Mouse (Mus musculus) thymus, adult 2 months (tissue): ENCODE results near the gene Lyrm1. TPM values are rescaled to one million over a fixed set of nuclear protein-coding genes. Genes with fewer than 3 reads are reported as not detected.

ENCODE experiments used
- DNase-seq: peaks from one replicate; pipeline ENCODE4 v3.0.0; 2021
- H3K27ac ChIP-seq: fragments of 200-500 bp; 2 replicates; pipeline ENCODE4 v1.5.1; 2012; ENCODE audit warnings: low read length, control low read depth; ENCODE audit not compliant: control insufficient read depth, insufficient read depth
- H3K27me3 ChIP-seq: fragments of 200-500 bp; 2 replicates; pipeline ENCODE4 v1.6.1; 2012; ENCODE audit warnings: mild to moderate bottlenecking, low read length, moderate library complexity, mixed read lengths; ENCODE audit not compliant: control insufficient read depth, insufficient read depth
- H3K36me3 ChIP-seq: fragments of 200-500 bp; 2 replicates; pipeline ENCODE4 v1.6.1; 2012; ENCODE audit warnings: mild to moderate bottlenecking, low read length, moderate library complexity; ENCODE audit not compliant: control insufficient read depth, insufficient read depth
- H3K4me1 ChIP-seq: fragments of 200-500 bp; replicated peaks from 2 replicates; pipeline ENCODE4 v1.6.1; 2012; ENCODE audit warnings: low read length; ENCODE audit not compliant: control insufficient read depth, insufficient read depth
- H3K4me3 ChIP-seq: fragments of 200-500 bp; 2 replicates; pipeline ENCODE4 v1.5.1; 2012; ENCODE audit warnings: mild to moderate bottlenecking, low read length, control low read depth, moderate library complexity; ENCODE audit not compliant: control insufficient read depth, insufficient read depth
- CTCF ChIP-seq: fragments of 200-500 bp; IDR thresholded peaks from 2 replicates; pipeline ENCODE4 v1.5.1; 2012; ENCODE audit warnings: mild to moderate bottlenecking, control low read depth, low read length, moderate library complexity, borderline replicate concordance; ENCODE audit not compliant: control insufficient read depth, poor library complexity, insufficient read depth; ENCODE audit errors: extremely low read depth
- POLR2A ChIP-seq: fragments of 200-500 bp; IDR thresholded peaks from 2 replicates; pipeline ENCODE4 v1.6.1; 2012; ENCODE audit warnings: mild to moderate bottlenecking, low read length, control low read depth, moderate library complexity; ENCODE audit not compliant: control insufficient read depth, poor library complexity, insufficient read depth; ENCODE audit errors: extremely low read depth
- WGBS: fragments of 180-500 bp; shearing (Covaris S2); methylation state at CpG from one replicate; pipeline ENCODE4 v1.1.7; 2018; 5-methylcytosine and 5-hydroxymethylcytosine counted together
- polyA plus RNA-seq: library from polyadenylated mRNA; depleted of rRNA; stranded (reverse); fragments of >200 nt; gene quantifications from 2 replicates; pipeline ENCODE4 v1.2.3, GENCODE M21; 2012; rRNA removed

Lyrm1 gene
- polyA plus RNA-seq, 1 experiment = 1.9 TPM

DNA sequence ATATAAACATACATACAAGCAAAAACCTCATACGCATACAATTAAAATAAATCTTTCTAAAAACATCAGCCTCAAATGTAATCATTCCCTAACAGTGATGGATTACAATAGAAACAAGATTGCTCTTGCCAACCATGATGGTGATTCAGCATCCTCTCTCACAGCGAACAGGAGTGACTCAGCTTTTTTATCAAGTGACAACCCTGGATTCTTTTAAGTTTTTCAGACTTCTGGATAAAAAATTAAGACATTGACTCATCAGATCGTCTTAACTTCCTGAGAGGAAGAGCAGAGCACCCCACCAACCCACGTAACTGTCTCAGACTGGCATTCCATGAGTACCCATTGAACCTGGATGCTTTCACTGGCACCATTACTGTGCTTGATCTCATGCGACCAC is 78.6 kb downstream of the Lyrm1 start:
- TF ChIP-seq POLR2A = no peak
- no peak for TF ChIP-seq CTCF
- no peaks in the 10 kb centered on the region for H3K36me3 ChIP-seq
- 55% methylated on average over 5 of the region's 5 CpGs for WGBS
- H3K4me3 ChIP-seq = no peak overlapping the region
- H3K27ac ChIP-seq = no peak overlapping the region
- DNase-seq = no peak
- H3K4me1 ChIP-seq = no peaks in the 10 kb centered on the region
- no peaks in the 10 kb centered on the region for H3K27me3 ChIP-seq

GRCm38 (mm10) chr7:119976256-119976655 is 80.6 kb downstream of the Lyrm1 start:
- 80% methylated on average over 6 of the region's 6 CpGs for WGBS
- DNase-seq = no peak
- no peak for TF ChIP-seq CTCF
- no peak for TF ChIP-seq POLR2A
- Histone ChIP-seq H3K27me3 (no peaks in the 10 kb centered on the region), H3K4me1 (no peaks in the 10 kb centered on the region), H3K4me3 (no peak overlapping the region), H3K36me3 (no peaks in the 10 kb centered on the region), H3K27ac (no peak overlapping the region)

DNA sequence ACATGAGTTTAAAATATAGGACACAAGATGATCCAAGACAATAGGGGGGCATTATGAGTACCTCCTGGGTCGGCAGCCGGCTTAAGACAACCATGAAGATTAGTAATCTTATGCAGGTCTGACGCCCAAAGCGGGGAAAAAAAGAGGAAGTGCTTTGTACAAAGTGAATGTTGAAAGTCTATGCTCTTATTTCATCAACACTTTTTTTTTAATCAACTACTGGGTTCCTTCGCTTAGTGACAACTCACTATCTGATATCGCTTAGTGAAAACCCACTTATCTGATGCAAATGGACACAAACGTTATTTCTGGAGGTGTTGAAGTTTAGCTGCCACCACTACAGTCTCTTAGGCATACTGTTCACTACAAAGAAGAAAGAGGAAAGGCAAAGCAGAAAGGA is 81.9 kb downstream of the Lyrm1 start:
- Histone ChIP-seq H3K4me1 (no peaks in the 10 kb centered on the region), H3K4me3 (no peak overlapping the region), H3K27me3 (no peaks in the 10 kb centered on the region), H3K27ac (no peak overlapping the region), H3K36me3 (no peaks in the 10 kb centered on the region)
- TF ChIP-seq CTCF = no peak
- TF ChIP-seq POLR2A = no peak
- 61% methylated on average over 7 of the region's 7 CpGs for WGBS
- DNase-seq = no peak

GRCm38 (mm10) chr7:119978576-119978975 is 82.9 kb downstream of the Lyrm1 start:
- H3K4me1 ChIP-seq = no peaks in the 10 kb centered on the region
- H3K27me3 ChIP-seq = no peaks in the 10 kb centered on the region
- H3K4me3 ChIP-seq = no peak overlapping the region
- no peak overlapping the region for H3K27ac ChIP-seq
- TF ChIP-seq POLR2A (no peak), CTCF (no peak)
- no peak for DNase-seq
- H3K36me3 ChIP-seq = no peaks in the 10 kb centered on the region

- no peak for DNase-seq
- H3K4me1 ChIP-seq = no peaks in the 10 kb centered on the region
- H3K27me3 ChIP-seq = no peaks in the 10 kb centered on the region
- no peak overlapping the region for H3K27ac ChIP-seq
- WGBS = 97% methylated on average over 3 of the region's 3 CpGs
- no peak for TF ChIP-seq CTCF
- TF ChIP-seq POLR2A = no peak
- H3K36me3 ChIP-seq = no peaks in the 10 kb centered on the region
- H3K4me3 ChIP-seq = no peak overlapping the region
Observed at GRCm38 (mm10) chr7:119980170-119980569, 84.5 kb downstream of the Lyrm1 start.

DNA sequence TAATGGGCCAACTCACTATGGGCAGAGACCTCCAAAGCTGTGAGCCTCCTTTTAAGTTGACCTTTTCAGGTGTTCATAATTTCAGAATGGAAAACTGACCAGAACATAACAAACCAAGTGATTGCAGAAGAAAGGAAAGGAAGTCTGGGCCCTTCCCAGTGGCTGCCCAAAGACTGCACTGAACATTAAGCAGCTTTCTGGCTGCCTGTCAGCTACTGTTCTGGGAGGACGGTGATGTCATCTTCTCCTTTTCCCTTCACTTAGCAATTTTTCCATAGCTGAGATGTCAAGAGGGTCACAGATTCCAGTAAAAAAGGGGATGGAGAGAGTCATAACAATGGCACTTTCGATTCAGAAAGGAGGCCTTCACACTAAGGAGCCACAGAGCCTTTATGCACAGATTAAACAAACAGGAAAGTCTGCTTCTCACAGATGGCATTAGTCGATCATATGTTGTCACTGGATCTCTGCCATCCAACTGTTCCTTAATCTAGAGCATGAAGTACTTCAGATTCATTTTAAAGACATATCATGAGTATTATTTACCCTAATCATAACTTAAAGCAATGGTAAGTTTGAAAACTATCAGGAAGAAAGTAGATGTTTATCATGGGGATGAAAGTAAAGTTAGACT is 89.7 kb downstream of the Lyrm1 start:
- DNase-seq = no peak
- TF ChIP-seq POLR2A (no peak), CTCF (no peak)
- Histone ChIP-seq H3K36me3 (no peaks in the 10 kb centered on the region), H3K27me3 (no peaks in the 10 kb centered on the region), H3K4me1 (no peaks in the 10 kb centered on the region), H3K4me3 (no peak overlapping the region), H3K27ac (no peak overlapping the region)
- 77% methylated on average over 3 of the region's 3 CpGs for WGBS

DNA sequence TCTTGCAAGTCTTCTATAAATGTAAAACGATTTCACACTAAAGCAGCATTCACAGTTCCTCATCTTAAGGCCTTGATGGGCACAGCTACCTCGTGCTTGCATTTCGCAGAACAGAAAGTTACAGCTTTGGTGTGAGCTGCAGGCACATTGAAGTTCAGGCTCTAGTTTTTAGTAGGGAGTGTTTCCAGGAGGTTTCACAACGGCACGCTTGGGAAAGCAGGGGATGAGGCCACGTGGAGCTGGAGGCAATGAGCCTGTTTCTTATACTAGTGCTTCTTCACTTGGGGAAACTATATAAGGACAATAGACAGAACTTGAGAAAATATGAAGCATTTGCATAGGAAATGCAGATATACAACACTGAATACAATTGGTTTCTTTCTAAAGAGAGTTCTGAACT is 101.4 kb downstream of the Lyrm1 start:
- Histone ChIP-seq H3K36me3 (no peaks in the 10 kb centered on the region), H3K27ac (no peak overlapping the region), H3K4me3 (no peak overlapping the region), H3K27me3 (no peaks in the 10 kb centered on the region), H3K4me1 (no peaks in the 10 kb centered on the region)
- DNase-seq = no peak
- 77% methylated on average over 6 of the region's 6 CpGs for WGBS
- TF ChIP-seq POLR2A (no peak), CTCF (no peak)

Other genes starting within 250 kb of the Lyrm1 start
- 0.04 and 0.15 TPM in 2 replicates for gene Acsm4, start 205.8 kb upstream of the Lyrm1 start, polyA plus RNA-seq
- 30.9 and 31.0 TPM in 2 replicates for gene Thumpd1, start 175.1 kb upstream of the Lyrm1 start, polyA plus RNA-seq
- 0.89 and 1.5 TPM in 2 replicates for gene Acsm3, start 134.9 kb upstream of the Lyrm1 start, polyA plus RNA-seq
- gene Rexo5, start 101.9 kb upstream of the Lyrm1 start, polyA plus RNA-seq = 9.6 and 12.8 TPM in 2 replicates
- gene Eri2, start 101.8 kb upstream of the Lyrm1 start, polyA plus RNA-seq = 2.9 and 3.0 TPM in 2 replicates
- gene Dcun1d3, start 437 bp downstream of the Lyrm1 start, polyA plus RNA-seq = 4.6 and 4.9 TPM in 2 replicates
- 0.23 and 0.30 TPM in 2 replicates for gene Dnah3, start 199.4 kb downstream of the Lyrm1 start, polyA plus RNA-seq
- gene Tmem159, start 206.5 kb downstream of the Lyrm1 start, polyA plus RNA-seq = 6.9 and 8.9 TPM in 2 replicates
- gene Zp2, start 249.4 kb downstream of the Lyrm1 start, polyA plus RNA-seq = 1.1 TPM in 2 replicates